Mouse (Mus musculus) adrenal gland, adult 18-20 months (tissue): Measurements from ENCODE around the gene Acsl3. TPM values are rescaled to one million over a fixed set of nuclear protein-coding genes. Genes with fewer than 3 reads are reported as not detected.

ENCODE experiments used
- DNase-seq, 2 experiments: peaks; one replicate each; pipeline ENCODE4 v3.0.0; 2021 to 2022; ENCODE audit warnings: low spot score in 2 of 2
- total RNA-seq, 2 experiments: library from RNA; stranded (reverse); gene quantifications; 1 replicate in 1 of 2; 2 replicates in 1 of 2; pipeline ENCODE4 v1.2.3; 2021

Gene Acsl3
- total RNA-seq, 2 experiments from 2014 or later, result 30.1 to 35.5 TPM

- peak in 1 of 2 experiments; percentile 17 for DNase-seq
Measured at GRCm38 (mm10) chr1:78734261-78735000, 76.8 kb downstream of the Acsl3 start.

GRCm38 (mm10) chr1:78737646-78738045 is 80.0 kb downstream of the Acsl3 start:
- no peak for DNase-seq

GRCm38 (mm10) chr1:78740676-78741075 is 83.1 kb downstream of the Acsl3 start:
- DNase-seq, result no peak

- DNase-seq, result no peak
Measured at GRCm38 (mm10) chr1:78742198-78742597, 84.6 kb downstream of the Acsl3 start.

- DNase-seq, result no peak
Measured at GRCm38 (mm10) chr1:78743318-78743717, 85.7 kb downstream of the Acsl3 start.

GRCm38 (mm10) chr1:78745230-78745777 is 87.7 kb downstream of the Acsl3 start:
- peak; percentile 37 to 40 for DNase-seq

Other genes starting within 250 kb of the Acsl3 start
- 10 to 100 TPM; 67.2 to 72.7 TPM for gene Farsb, start 168.9 kb upstream of the Acsl3 start, total RNA-seq
- 1 to 10 TPM; 3.7 to 9.6 TPM for gene Mogat1, start 146.8 kb upstream of the Acsl3 start, total RNA-seq
- under 1 TPM; 0.23 to 0.83 TPM for gene BC035947, start 145.7 kb upstream of the Acsl3 start, total RNA-seq
- gene Utp14b, start 213 bp downstream of the Acsl3 start, total RNA-seq, result 1 to 10 TPM; 3.2 to 5.0 TPM
- gene Kcne4, start 158.9 kb downstream of the Acsl3 start, total RNA-seq, result 1 to 10 TPM; 5.0 to 5.4 TPM